Mouse (Mus musculus): ENCODE results near the gene Olfr1417. TPM values are rescaled to one million over a fixed set of nuclear protein-coding genes. Genes with fewer than 3 reads are reported as not detected.
A peak's percentile ranks its signal among the peaks of the same experiment; 100 is the strongest.

Olfr1417 gene
- polyA plus RNA-seq, 1 experiment from 2014 or later: not detected

DNA sequence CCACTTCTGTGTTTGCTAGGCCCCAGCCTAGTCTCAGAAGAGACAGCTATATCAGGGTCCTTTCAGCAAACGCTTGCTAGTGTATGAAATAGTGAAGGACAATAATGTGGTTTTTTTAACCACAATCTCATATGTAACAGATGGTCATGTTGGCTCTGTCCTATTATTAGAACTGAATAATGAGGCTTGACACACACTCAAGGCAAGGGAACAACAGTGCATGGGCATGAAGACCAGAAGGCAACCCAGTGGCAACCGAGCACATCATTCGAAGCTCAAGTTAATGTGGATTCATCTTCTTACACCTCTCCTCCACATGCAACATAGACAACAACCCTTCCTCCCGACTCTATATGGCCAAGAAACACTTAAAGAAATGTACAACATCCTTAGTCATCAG, 7.3 kb upstream of the Olfr1417 start:
- no peak overlapping the region for H3K4me3 ChIP-seq (ENCODE audit: low read depth, low read length)
- no peak overlapping the region for H3K9ac ChIP-seq (ENCODE audit: low read length)
- DNase-seq (ENCODE audit: low spot score): no peak
- no peaks in the 10 kb centered on the region for H3K36me3 ChIP-seq (ENCODE audit: control insufficient read depth, insufficient read depth, low read length)
- H3K4me1 ChIP-seq (replicated peaks; ENCODE audit: control insufficient read depth, insufficient read depth, low read length): no peaks in the 10 kb centered on the region
- no peaks in the 10 kb centered on the region for H3K27me3 ChIP-seq (replicated peaks; ENCODE audit: control insufficient read depth, insufficient read depth, low read length)
- no peaks in the 10 kb centered on the region for H3K9me3 ChIP-seq (ENCODE audit: control insufficient read depth, low read length)
- H3K4me2 ChIP-seq (ENCODE audit: low read length): no peak overlapping the region
- WGBS: 90% methylated on average over 4 of the region's 4 CpGs
- no peak overlapping the region for H3K27ac ChIP-seq (ENCODE audit: low read depth)
- ATAC-seq (replicated peaks; ENCODE audit: low FRiP score, low TSS enrichment, low read depth): no peak

DNA sequence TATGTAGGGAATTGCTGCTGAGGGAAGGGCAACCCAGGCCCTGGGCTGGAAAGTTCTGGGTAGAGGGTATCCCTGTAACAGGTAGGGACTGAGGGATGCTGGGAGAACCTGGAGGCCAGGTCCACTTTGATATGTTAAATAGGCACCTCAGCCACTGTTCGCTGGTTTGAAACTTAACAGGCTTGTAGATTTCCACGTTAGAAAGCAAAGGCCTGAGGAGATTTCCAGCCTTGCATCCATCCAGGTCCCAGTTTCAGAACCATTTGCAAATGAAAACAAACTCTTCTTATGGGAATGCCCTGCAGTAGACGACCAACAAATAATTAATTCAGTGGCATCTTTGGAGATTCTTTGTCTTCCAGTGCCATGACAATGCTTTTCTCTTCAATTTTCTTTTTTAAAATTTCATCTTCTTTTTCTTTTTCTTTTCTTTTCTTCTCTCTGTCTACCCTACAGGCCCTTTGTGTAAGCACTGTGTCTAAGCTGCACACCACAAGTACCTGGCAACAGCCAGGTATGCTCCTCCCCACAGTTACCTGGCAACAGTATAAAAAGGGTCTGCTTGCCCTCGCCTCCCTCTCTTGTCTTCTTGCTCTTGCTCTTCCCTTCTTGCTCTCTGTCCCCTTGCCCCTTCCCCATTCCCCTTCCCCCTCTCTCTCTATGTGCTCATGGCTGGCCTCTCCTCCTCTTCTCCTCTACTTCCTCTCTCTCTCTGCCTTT, 15.5 kb downstream of the Olfr1417 start:
- ATAC-seq (replicated peaks; ENCODE audit: low FRiP score, low TSS enrichment, low read depth) (no peak), DNase-seq (ENCODE audit: low spot score) (no peak)
- H3K4me3 ChIP-seq (ENCODE audit: low read depth, low read length): no peak overlapping the region
- H3K27me3 ChIP-seq (replicated peaks; ENCODE audit: control insufficient read depth, insufficient read depth, low read length): 0 out of 2 replicates have a peak, but pooled peaks cover 6% of the 10 kb centered on the region
- no peak overlapping the region for H3K27ac ChIP-seq (ENCODE audit: low read depth)
- H3K36me3 ChIP-seq (ENCODE audit: control insufficient read depth, insufficient read depth, low read length): no peaks in the 10 kb centered on the region
- H3K4me2 ChIP-seq (ENCODE audit: low read length): no peak overlapping the region
- 45% methylated on average over 4 of the region's 4 CpGs for WGBS
- H3K4me1 ChIP-seq (replicated peaks; ENCODE audit: control insufficient read depth, insufficient read depth, low read length): 0 out of 2 replicates have a peak, but pooled peaks cover 3% of the 10 kb centered on the region
- no peak overlapping the region for H3K9ac ChIP-seq (ENCODE audit: low read length)
- H3K9me3 ChIP-seq (ENCODE audit: control insufficient read depth, low read length): no peaks in the 10 kb centered on the region

DNA sequence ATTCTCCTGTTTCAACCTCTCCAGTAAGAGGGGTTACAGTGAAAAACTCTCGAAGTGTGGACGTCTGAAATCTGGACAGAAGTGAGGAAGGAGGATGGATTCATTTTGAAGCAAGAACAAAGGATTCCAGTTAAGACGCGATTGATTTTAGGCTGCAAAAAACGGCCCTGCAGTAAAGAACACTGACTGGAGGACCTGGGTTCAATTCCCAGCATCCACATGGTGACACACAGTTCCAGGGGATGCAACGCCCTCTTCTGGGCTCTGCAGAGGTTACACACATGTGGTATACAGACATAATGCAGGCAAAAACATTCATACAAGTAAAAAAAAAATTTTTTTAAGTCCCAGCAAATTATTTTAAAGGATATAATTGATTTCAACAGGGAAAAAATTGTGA, 18.8 kb downstream of the Olfr1417 start:
- Histone ChIP-seq H3K27me3 (replicated peaks; ENCODE audit: control insufficient read depth, insufficient read depth, low read length) (0 out of 2 replicates have a peak, but pooled peaks cover 6% of the 10 kb centered on the region), H3K9ac (ENCODE audit: low read length) (no peak overlapping the region), H3K27ac (ENCODE audit: low read depth) (no peak overlapping the region), H3K4me1 (replicated peaks; ENCODE audit: control insufficient read depth, insufficient read depth, low read length) (0 out of 2 replicates have a peak, but pooled peaks cover 3% of the 10 kb centered on the region), H3K36me3 (ENCODE audit: control insufficient read depth, insufficient read depth, low read length) (no peaks in the 10 kb centered on the region), H3K4me2 (ENCODE audit: low read length) (peak overlapping the region; percentile 93), H3K4me3 (ENCODE audit: low read depth, low read length) (peak overlapping the region; percentile 64), H3K9me3 (ENCODE audit: control insufficient read depth, low read length) (no peaks in the 10 kb centered on the region)
- WGBS: 30% methylated on average over 6 of the region's 6 CpGs
- DNase-seq (ENCODE audit: low spot score) (no peak), ATAC-seq (replicated peaks; ENCODE audit: low FRiP score, low TSS enrichment, low read depth) (no peak)

DNA sequence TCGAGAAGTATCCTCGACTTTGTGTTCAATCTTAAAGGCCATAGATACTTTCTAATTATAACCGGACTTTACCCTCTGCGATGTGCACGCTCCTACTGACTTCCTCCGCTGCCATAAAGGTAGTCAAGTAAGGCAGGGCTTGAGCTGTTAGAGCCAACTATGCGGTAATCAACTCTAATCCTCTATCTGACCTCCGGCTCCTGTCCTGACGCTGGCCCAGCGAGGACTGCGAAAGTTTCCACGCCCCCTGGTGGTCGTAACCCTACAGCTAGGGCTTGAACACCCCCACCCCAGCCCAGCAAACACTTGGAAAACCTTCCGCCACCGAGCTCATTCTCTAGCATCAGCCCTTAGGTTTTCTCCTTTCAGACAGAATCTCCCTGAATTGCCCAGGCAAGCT, 19.2 kb downstream of the Olfr1417 start:
- DNase-seq (ENCODE audit: low spot score) (peak; percentile 92), ATAC-seq (replicated peaks; ENCODE audit: low FRiP score, low TSS enrichment, low read depth) (peak; percentile 63; the same call in 1 of the 2 replicates)
- Histone ChIP-seq H3K4me1 (replicated peaks; ENCODE audit: control insufficient read depth, insufficient read depth, low read length) (0 out of 2 replicates have a peak, but pooled peaks cover 3% of the 10 kb centered on the region), H3K9me3 (ENCODE audit: control insufficient read depth, low read length) (no peaks in the 10 kb centered on the region), H3K36me3 (ENCODE audit: control insufficient read depth, insufficient read depth, low read length) (no peaks in the 10 kb centered on the region), H3K4me3 (ENCODE audit: low read depth, low read length) (peak overlapping the region; percentile 64), H3K27ac (ENCODE audit: low read depth) (no peak overlapping the region), H3K4me2 (ENCODE audit: low read length) (peak overlapping the region; percentile 93), H3K27me3 (replicated peaks; ENCODE audit: control insufficient read depth, insufficient read depth, low read length) (0 out of 2 replicates have a peak, but pooled peaks cover 6% of the 10 kb centered on the region), H3K9ac (ENCODE audit: low read length) (no peak overlapping the region)
- under 1% methylated on average over 15 of the region's 15 CpGs for WGBS

DNA sequence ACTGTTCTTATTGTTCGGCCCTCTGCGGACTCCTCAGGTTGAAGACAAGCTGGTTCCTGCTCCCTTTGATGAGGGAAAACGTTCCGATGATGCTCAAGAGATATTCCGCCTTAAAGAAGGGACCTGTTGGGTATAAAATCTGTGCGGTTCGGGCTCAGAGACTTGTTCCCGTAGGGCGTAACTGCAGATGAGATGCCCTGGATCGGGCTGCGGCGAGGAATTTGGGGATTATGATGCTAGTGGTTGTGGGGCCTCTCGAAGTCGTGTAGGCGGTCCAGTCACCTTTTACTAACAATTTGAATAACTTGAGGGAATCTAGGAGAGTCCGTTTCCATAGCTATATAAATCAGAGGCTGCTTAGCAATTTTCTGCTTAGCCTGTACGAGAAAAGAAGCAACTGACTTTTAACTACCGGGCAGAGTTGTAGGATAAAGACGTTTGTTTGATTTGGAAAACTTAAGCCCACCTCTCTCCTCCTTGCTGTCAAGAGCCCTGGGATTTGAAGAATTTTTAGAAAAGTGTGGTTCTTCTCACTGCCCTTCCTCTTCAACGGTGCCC, 19.8 kb downstream of the Olfr1417 start, which contains the start of gene Stx3:
TSS of gene Stx3 (minus strand) at position 261 of the 558 bp plus-strand sequence.
- DNase-seq (ENCODE audit: low spot score): peak; percentile 71
- Histone ChIP-seq H3K4me2 (ENCODE audit: low read length) (peak within 1 kb of the TSS; percentile 93), H3K9ac (ENCODE audit: low read length) (peak within 1 kb of the TSS; percentile 72), H3K27ac (ENCODE audit: low read depth) (peak within 1 kb of the TSS; percentile 67), H3K4me3 (ENCODE audit: low read depth, low read length) (peak within 1 kb of the TSS; percentile 64), H3K27me3 (replicated peaks; ENCODE audit: control insufficient read depth, insufficient read depth, low read length) (0 out of 2 replicates have a peak, but pooled peaks cover 6% of the 10 kb centered on the region), H3K4me1 (replicated peaks; ENCODE audit: control insufficient read depth, insufficient read depth, low read length) (0 out of 2 replicates have a peak, but pooled peaks cover 3% of the 10 kb centered on the region), H3K9me3 (ENCODE audit: control insufficient read depth, low read length) (no peaks in the 10 kb centered on the region), H3K36me3 (ENCODE audit: control insufficient read depth, insufficient read depth, low read length) (no peaks in the 10 kb centered on the region)
- ATAC-seq (replicated peaks; ENCODE audit: low FRiP score, low TSS enrichment, low read depth): no peak
- under 1% methylated on average over 20 of the region's 20 CpGs for WGBS

DNA sequence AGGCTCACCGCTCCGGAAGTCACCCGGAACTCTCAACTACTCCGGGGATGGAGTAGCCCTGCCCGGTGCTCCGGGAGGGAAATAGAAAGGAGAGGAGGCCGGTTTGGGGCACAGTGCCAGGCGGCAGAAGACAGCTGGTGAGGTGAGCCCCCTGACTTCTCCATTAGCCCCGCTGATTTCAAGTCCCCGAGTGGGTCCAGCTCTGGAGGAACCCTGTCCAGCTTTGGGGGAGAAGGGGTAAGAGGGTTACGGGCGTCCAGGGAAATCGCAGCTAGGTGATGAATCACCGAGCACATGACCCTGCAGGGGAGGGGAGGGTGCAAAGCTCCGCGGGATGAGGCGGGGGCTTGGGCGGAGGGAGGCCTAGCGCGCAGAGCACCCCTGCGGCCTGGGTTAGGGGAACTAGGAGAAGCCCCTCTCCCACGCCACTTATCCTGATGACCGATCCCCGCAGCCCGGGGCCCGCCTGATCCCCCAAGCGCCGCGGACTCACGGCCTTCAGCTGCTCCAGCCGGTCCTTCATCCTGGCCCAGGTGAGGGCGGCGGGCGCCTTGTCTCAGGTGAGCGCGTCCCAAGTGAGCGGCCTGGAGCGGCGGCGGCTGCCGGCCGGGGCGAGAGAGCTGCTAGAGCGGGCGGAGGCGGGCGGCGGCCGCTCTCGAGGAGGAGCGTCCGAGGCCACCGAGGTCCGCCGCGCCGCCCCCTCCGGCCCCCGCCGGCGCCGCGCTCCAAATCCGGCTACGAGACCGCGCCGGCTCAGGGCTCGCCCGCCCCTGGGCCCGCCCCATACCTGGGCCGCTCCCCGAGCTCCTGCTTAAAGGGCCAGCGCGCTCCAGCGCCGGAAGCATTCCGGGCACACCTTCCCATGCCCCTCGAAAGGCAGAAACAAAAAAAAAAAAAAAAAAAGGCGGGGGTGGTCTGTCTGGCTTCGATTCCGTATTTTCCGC, 20.5 kb downstream of the Olfr1417 start:
- H3K27ac ChIP-seq (ENCODE audit: low read depth): peak overlapping the region; percentile 67
- H3K4me3 ChIP-seq (ENCODE audit: low read depth, low read length): peak overlapping the region; percentile 64
- peak; percentile 90 for ATAC-seq (replicated peaks; ENCODE audit: low FRiP score, low TSS enrichment, low read depth)
- peak; percentile 82 for DNase-seq (ENCODE audit: low spot score)
- peak overlapping the region; percentile 72 for H3K9ac ChIP-seq (ENCODE audit: low read length)
- 0 out of 2 replicates have a peak, but pooled peaks cover 3% of the 10 kb centered on the region for H3K4me1 ChIP-seq (replicated peaks; ENCODE audit: control insufficient read depth, insufficient read depth, low read length)
- WGBS: under 1% methylated on average over 59 of the region's 83 CpGs
- 0 out of 2 replicates have a peak, but pooled peaks cover 6% of the 10 kb centered on the region for H3K27me3 ChIP-seq (replicated peaks; ENCODE audit: control insufficient read depth, insufficient read depth, low read length)
- peak overlapping the region; percentile 93 for H3K4me2 ChIP-seq (ENCODE audit: low read length)
- no peaks in the 10 kb centered on the region for H3K36me3 ChIP-seq (ENCODE audit: control insufficient read depth, insufficient read depth, low read length)
- no peaks in the 10 kb centered on the region for H3K9me3 ChIP-seq (ENCODE audit: control insufficient read depth, low read length)

DNA sequence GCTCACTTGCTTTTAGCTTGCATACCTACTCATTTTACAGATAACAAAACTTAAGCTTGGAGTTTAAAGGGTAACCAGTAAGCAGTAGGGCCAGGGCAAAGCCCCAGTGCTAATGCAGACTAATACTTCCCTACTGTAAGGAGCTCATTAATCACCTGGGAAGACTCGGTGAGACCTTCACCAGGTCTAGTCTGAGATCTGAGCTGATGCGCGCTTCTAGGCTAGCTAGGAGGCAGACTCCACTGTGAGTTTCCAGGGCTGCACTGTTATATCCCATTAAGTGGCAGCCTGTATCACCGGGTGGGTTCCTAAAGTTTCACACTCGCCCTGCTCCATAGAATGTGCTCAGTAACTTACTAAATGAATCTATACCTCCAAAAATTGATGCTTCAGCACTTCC, 21.4 kb downstream of the Olfr1417 start:
- Histone ChIP-seq H3K9ac (ENCODE audit: low read length) (no peak overlapping the region; the same call in 1 of the 2 replicates), H3K4me3 (ENCODE audit: low read depth, low read length) (peak overlapping the region; percentile 64), H3K27ac (ENCODE audit: low read depth) (no peak overlapping the region), H3K27me3 (replicated peaks; ENCODE audit: control insufficient read depth, insufficient read depth, low read length) (0 out of 2 replicates have a peak, but pooled peaks cover 6% of the 10 kb centered on the region), H3K36me3 (ENCODE audit: control insufficient read depth, insufficient read depth, low read length) (no peaks in the 10 kb centered on the region), H3K9me3 (ENCODE audit: control insufficient read depth, low read length) (no peaks in the 10 kb centered on the region), H3K4me1 (replicated peaks; ENCODE audit: control insufficient read depth, insufficient read depth, low read length) (0 out of 2 replicates have a peak, but pooled peaks cover 3% of the 10 kb centered on the region), H3K4me2 (ENCODE audit: low read length) (peak overlapping the region; percentile 93)
- WGBS: 16% methylated on average over 5 of the region's 5 CpGs
- peak; percentile 62 for DNase-seq (ENCODE audit: low spot score)
- no peak for ATAC-seq (replicated peaks; ENCODE audit: low FRiP score, low TSS enrichment, low read depth)

DNA sequence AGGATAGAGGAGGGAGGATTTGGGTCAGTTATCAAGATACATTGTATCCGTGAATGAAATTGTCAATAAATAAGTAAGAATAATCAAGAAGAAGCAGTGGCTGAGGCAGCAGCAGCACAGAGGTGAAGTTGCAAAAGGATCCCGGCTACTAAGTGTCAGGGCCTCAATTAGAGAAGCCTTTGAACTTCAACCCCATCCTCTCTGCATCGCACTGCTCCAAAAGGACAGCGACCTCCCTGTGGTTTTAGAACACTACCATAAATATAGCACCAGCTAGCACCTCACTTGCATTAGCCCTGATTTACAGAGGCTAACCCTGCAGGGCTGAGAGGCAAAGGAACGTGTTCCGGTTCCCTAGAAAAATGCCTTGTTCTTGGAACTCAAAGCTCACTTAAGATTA, 22.3 kb downstream of the Olfr1417 start:
- WGBS: 38% methylated on average over 6 of the region's 6 CpGs
- no peak overlapping the region for H3K4me2 ChIP-seq (ENCODE audit: low read length)

More for the DNA sequence above, 22.3 kb downstream of the Olfr1417 start:
- H3K27me3 ChIP-seq (replicated peaks; ENCODE audit: control insufficient read depth, insufficient read depth, low read length): 0 out of 2 replicates have a peak, but pooled peaks cover 6% of the 10 kb centered on the region
- H3K9ac ChIP-seq (ENCODE audit: low read length): no peak overlapping the region
- 0 out of 2 replicates have a peak, but pooled peaks cover 3% of the 10 kb centered on the region for H3K4me1 ChIP-seq (replicated peaks; ENCODE audit: control insufficient read depth, insufficient read depth, low read length)
- no peak overlapping the region for H3K4me3 ChIP-seq (ENCODE audit: low read depth, low read length)
- H3K27ac ChIP-seq (ENCODE audit: low read depth): no peak overlapping the region
- DNase-seq (ENCODE audit: low spot score): no peak
- H3K36me3 ChIP-seq (ENCODE audit: control insufficient read depth, insufficient read depth, low read length): no peaks in the 10 kb centered on the region
- no peaks in the 10 kb centered on the region for H3K9me3 ChIP-seq (ENCODE audit: control insufficient read depth, low read length)
- ATAC-seq (replicated peaks; ENCODE audit: low FRiP score, low TSS enrichment, low read depth): no peak

Data from intestine, embryonic 14.5 days (tissue).